Mouse (Mus musculus): ENCODE measurements at regions not wholly inside any gene's neighbourhood (a gene's known extent, or its start where the extent isn't known, plus 50 kb on each side); places are given as distances from the start of the nearest gene placed in this dataset.

DNA sequence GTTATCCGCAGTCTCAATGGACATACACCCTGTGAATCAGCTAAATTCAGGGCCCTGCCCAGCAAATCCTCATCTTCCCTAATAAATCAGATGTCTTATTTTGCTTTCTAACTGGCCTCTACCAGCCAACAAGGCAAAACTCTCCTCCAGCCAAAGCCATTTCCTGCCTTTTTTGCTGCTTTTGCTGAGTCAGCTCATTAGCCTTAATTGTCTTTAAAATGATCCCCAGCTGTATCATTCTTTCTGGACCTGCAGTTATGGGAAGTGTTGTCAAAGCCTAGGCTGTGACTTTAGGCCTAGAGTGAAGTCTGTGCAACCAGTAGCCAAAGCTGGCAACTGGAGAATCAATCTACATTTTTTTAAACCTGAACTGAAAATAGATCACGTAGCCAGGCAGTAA lies 81.4 kb downstream of the Mtpn start:
- no peak for DNase-seq (ENCODE audit: low read depth)

DNA sequence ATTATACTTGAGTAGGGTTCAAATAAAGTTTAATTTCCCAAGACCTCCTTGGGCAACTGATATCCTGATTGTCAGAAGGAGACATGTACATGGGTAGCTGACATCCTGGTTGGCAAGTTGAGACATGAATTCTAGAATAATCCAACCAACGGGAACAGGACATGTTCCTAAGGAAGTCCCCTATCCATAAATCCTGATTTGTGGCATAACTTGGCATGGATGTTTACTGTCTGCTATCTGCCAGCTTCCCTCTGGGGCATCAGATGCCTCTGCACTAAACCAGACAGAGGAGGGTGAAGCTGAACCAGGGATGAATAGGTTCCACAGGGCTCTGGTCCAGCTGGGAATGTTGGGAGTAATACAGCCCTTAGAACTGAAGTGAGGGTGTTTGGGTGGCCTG lies 94.7 kb downstream of the Mtpn start:
- DNase-seq (ENCODE audit: low read depth) = no peak

DNA sequence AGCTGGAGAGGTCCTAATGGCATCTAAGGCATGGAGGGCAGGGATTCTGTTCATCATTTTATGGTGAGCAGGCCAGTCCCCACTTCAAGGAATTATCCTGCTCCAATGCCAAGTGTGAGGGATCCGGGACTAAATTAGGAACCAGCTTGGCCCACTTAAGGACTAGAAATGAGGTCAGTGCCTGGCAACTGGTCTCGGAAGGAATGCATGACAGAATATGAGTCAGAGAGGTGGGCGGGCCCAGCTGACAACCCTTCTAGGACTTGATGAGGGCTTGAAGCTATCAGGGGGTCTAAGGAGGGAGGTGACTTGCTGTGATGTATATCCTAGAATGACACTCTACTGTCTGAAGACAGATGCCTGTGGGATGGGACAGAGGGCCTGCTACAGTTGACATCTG lies 100.4 kb upstream of the Fam180a start:
- DNase-seq (ENCODE audit: low read depth) = peak; percentile 59

DNA sequence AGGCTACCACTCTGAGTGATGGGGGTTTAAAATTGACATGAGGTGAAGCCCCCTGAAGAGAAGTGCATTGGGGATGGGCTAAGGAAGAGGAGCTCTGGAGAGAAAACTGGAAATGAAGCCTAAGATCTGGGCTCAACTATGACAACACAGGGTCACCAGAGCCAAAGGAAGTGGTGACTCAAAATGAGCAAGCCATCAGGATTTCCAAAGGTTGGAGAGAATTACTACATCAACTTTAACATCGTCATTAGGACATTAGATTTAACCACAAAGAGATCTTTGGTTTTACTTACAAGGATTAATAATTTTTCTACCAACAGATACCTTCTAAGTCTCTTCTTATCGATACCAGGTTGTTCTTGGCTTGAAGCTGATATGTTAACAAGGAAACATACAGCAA lies 98.6 kb upstream of the Fam180a start:
- peak; percentile 12 for DNase-seq (ENCODE audit: low read depth)

DNA sequence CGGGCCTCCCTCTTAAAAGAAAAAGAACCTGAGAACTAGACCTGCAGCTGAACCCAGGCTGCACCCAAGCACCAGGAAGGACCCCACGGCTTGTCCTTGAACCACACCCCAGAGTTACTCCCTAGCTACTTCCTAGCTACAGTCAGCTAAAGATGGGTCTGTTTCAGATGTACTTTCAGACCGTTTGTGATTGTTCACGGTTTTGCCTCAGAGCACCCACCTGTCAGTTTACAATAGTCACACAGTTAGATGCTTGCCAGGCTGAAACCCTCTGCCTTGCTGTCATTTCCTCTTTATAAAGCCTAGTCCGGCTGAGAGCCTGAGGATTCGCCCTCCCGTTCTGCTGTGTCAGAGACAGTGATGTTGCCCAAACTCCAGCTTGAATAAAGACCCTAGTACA lies 95.0 kb upstream of the Fam180a start:
- DNase-seq (ENCODE audit: low read depth) = no peak

DNA sequence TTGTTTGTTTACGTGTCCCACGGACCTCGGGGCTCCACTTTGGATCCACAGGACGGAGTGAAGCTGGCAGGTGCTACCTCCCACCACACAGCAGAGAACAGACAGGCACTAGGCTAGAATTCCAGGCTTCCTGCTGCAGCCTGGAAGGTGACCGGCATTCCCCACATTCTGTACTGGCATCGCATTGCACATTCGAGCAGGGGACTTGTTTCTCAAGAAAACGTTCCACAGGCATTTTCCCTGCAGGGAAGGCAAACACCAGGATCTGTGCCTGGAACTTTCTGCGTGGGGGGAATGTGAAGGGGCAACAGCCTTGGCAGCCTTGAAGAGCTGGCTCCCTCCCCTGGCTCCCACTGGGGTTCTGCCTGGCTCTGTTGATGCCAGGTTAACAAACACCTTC lies 79.1 kb upstream of the Fam180a start:
- DNase-seq (ENCODE audit: low read depth) = no peak

DNA sequence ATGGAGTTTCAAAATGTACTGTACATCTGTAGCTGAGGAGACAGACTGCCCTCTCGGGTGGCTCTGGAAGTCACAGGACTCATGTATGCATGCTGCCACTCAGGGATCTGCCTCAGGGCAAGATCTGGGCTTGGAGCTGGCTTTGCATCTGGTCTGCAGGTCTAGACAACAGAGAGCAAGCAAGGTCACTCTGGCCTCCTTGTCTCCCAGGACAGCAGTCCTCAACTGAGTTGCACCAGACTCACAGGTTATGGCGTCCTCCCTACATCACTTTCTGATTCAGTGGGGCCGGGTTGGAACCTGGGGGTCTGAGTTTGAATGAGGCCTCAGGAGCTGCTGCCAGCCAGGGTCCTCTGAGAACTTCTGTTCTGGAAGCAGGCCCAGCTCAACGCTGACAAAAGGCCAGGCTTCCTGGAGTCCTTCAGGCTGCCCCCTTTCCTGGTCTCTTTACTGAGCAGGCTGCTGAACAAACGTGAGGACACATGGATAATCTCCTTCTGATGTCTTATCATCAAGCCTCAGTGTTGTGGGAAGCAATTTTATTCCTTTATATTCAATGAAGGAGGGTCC lies 77.5 kb upstream of the Fam180a start:
- no peak for DNase-seq (ENCODE audit: low read depth)

DNA sequence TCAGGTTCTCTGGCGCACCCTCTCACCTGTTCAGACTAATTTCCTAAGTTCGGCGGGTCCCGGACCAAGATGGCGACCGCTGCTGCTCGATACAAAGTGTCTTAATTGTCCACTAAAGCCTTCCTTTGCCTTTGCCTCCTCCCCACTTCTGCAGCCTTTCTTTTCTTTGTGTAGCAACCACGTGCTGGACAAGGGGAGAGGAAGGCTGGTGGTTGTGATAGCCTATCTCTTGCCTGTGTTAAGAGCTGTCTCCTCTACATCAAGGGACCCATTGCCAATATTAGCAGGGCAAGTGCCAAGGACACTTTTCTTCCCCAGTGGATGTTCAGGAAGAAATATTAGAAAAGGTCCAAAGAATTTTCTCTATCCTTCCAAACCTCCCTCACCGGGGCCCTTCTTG lies 69.8 kb upstream of the Fam180a start:
- DNase-seq (ENCODE audit: low read depth) = no peak

DNA sequence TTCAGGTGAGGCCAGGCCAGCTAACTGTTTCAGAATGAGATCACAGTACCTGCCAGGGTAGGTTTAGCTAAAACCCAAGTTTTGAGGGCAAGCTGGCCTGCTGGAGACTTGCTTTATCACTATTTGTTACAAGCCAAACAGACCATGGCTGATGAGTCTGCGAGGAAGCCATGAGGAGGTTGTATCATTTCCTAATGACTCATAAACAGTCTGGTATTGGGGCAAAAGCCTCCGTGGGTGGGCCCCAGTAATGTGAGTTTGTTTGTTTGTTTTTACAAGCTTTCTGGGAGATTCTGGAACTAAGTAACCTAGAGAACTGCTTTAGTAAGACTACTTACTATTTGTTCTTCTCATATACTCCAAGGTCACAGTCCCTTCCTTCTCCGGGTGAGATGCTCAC lies 62.9 kb upstream of the Fam180a start:
- peak; percentile 33 for DNase-seq (ENCODE audit: low read depth)

DNA sequence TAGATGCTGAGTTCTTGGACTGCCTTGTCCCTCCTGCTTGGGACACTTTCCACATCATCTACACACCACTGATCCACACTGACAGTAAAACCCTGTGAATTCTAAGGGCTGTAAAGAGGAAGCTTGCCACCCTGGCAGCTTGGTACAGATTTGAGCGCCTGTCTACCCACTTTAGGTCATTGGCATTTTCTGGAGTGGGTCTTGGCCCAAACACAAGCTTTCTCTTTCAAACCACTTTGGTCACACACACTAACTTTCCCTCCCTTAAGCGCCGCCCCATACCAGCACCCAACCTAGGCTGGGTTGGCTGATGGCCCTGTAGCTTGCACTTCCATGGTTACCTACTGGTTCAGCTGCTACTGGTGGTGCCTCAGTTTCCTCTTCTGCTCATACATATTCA lies 55.6 kb upstream of the Fam180a start:
- DNase-seq (ENCODE audit: low read depth) = no peak

DNA sequence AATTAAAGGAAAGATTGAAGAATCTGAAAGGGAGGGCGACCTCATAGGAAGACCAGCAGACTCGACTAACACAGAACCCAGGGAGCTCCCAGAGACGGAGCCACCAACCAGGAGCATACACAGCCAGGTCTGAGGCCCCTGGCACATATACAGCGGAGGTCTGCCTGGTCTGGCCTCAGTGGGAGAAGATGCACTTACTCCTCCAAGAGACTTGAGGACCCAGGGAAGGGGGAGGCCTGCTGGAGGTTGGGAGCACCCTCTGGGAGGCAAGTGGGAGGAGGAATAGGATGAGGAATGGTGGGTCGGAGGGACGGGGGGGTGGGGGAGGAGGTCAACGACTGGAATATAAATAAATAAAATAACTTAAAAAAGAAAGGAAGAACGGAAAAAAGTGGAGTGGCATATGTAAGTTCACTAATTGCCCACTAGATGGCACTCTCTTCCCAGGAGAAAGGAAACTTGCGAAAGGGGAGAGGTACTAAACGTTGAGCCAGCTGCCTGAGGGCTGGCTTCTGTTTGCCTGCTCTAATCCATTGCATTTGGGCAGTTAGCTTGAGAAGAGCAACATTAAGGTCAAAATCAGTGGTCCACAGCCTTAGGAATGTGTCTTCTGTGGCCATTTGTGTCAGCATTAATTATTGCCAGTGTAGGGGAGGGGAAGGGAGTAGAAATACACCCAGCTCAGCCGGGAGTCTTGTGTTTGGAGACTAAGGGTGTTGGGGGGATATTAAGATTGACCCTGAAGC lies 55.0 kb upstream of the Fam180a start:
- DNase-seq (ENCODE audit: low read depth) = peak; percentile 48

DNA sequence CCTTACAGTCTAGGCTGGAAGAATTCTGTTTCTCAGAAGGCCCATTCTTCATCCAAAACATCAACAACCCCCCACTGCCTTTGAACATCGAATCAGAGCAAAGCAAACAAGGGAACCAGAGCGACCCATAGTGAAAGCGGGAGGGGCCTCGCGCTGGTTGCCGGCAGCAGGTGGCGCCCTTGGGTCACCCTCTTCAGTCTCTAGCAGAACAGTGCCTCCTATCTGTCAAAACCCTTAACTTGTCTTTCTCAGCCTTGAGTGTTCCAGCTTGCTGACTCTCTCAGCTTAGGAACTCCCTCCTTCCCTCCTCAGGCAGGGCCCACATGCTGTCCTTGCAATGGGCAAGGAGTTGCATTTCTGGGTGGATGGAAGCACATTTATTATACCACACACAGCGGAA lies 53.9 kb upstream of the Fam180a start:
- DNase-seq (ENCODE audit: low read depth) = peak; percentile 85

DNA sequence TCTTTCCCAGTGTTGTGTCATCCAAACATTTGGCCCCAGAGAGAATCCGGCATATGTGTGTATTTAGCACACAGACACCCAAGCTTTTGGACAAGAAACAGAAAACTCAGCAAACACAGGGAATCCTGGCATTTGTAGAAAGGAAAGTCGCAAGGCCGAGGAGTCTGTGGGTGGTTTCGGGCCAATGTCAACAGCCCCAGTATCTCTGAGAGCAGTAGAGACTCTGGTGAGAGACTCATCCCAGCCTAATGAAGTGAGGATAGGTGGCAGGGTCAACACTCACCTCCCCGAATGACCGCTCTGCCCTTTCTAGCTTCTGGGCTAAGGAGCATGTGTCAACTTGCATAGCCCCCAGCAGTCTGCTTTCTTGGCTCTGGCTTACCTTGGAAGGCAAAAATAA lies 52.9 kb upstream of the Fam180a start:
- DNase-seq (ENCODE audit: low read depth) = peak; percentile 56

DNA sequence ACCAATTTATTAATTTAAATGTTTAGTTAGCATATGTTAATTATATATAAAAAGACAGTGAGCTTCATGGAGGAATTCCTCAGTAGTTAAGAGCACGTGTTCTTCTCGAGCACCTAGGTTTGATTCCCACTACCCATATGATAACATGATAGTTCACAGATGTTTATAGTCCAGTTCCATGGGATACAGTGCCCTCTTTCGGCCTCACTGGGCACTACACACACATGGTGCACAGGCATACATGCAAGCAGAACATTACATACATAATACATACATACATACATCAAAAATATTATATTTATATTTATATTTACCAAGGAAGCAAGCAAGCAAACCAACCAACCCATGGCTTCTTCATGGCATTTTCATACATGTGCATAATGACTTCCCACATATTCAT lies 51.6 kb upstream of the Fam180a start:
- no peak for DNase-seq (ENCODE audit: low read depth)

DNA sequence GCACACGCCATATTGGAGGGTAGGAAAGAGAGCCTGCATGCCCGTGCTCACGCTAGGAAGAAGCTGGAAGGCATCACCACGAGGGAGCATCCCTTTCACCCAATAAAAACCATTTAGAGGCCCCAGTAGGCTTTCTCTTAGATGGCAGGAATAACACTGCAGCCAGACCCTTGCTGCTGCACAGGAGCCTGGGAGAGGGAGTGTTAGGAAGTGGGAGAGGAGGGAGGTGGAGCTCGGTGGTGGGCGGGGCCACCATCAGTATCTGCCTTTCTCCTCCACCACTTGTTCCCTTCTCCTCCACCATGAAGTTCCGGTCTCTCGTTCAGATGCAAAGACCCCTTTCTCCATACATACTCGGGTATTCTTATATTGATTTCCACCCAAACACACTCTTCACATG lies 50.6 kb upstream of the Fam180a start:
- no peak for DNase-seq (ENCODE audit: low read depth)

Measured in fibroblast of lung, adult 2 months (primary cell).